Mouse (Mus musculus): ENCODE results near the gene Rrp1b. TPM values are rescaled to one million over a fixed set of nuclear protein-coding genes. Genes with fewer than 3 reads are reported as not detected.
A peak's percentile ranks its signal among the peaks of the same experiment; 100 is the strongest.
"Not testable (repeated sequence)": the region's sequence is repeated elsewhere in the genome, so short reads cannot be mapped to it uniquely, and the experiment has no call there.

Rrp1b gene
- total RNA-seq, 2 experiments from 2014 or later: 19.3 to 22.5 TPM

DNA sequence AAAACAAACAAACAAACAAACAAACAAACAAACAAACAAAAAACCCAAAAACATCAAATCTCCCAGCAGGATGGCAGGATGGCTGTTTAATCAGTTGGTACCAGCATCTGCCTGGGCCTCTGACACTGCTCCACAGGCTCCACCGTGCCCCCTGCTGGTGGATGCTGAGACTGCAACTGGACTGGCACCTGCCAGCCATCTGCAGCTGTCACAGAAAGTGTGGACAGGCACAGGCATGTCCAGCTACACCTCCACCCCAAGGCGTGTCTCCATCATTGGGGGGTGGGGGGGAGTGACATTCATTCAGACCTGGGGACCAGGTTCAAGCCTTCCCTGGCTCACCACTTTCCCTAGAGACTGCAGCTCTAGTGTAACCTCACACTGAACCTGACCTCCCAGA is 37.5 kb downstream of the Rrp1b start:
- peak; percentile 68 to 92 for DNase-seq (ENCODE audit: low spot score in 2 of 2)
- Histone ChIP-seq H3K4me3 (no peak overlapping the region), H3K27ac (no peak overlapping the region)
- peak; percentile 97 for TF ChIP-seq CTCF (conservative IDR thresholded peaks at IDR 0.05)

DNA sequence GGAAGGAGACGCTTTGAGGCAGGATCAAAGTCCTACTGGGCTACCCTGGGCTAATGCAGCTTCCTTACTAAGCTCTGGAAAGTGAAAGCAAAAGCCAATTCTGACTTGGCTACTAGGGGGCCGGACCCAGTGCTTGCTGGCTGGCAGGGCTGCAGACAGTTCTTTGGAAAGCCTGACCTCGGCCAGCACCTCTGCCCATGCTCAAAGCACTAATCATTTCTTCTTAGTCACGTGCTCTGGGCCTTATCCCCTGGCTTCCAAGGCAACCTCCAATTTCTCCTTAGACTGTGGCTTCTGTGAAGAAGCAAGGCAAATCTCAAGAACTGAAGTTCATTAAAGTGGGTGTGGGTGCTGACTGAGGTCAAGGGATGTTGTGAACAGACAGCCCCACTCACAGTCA is 38.8 kb downstream of the Rrp1b start:
- Histone ChIP-seq H3K27ac (no peak overlapping the region), H3K4me3 (no peak overlapping the region)
- no peak for DNase-seq (ENCODE audit: low spot score in 2 of 2)
- no peak for TF ChIP-seq CTCF (conservative IDR thresholded peaks at IDR 0.05)

DNA sequence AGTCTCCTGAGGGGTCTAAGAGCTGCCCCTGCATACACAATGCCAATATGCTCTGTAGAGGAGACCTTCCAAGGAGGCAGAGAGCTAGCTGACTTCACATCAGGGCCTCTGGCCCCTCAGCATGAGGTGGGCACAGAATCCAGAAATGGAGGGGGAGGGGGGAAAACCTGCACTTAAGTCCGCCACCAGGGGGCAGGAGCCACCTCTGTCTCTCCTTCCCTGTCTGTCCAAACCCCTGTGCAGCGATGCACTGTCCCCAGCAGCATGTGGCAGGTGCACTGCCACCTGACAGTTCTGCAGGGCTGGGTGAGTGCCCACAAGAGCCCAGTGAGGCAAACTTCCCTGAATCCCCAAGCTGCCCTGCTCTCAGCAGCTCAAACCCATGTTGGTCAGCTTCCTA is 39.3 kb downstream of the Rrp1b start:
- DNase-seq (ENCODE audit: low spot score in 2 of 2): peak in 1 of 2 experiments; percentile 50
- no peak overlapping the region for H3K27ac ChIP-seq
- peak; percentile 82 for TF ChIP-seq CTCF (conservative IDR thresholded peaks at IDR 0.05)
- H3K4me3 ChIP-seq: no peak overlapping the region

DNA sequence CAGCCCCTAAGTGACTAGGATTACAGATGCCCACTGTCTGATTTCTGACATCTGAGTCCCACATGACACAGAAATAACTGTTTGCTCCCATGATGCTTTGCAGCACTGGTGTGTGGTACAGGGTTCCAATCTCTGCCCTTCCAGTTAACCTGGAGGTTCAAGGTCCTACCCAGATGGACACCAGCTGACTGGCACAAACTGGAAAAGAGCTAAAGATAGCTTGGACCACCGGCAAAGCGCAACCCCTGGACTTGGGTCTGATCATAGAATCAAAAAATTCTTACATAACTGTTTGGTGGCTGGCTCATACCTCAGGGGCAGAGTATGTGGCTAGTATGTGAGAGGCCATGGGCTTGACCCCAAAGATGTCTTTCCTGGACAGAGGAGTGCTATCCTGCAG is 47.5 kb downstream of the Rrp1b start:
- DNase-seq (ENCODE audit: low spot score in 2 of 2): no peak

DNA sequence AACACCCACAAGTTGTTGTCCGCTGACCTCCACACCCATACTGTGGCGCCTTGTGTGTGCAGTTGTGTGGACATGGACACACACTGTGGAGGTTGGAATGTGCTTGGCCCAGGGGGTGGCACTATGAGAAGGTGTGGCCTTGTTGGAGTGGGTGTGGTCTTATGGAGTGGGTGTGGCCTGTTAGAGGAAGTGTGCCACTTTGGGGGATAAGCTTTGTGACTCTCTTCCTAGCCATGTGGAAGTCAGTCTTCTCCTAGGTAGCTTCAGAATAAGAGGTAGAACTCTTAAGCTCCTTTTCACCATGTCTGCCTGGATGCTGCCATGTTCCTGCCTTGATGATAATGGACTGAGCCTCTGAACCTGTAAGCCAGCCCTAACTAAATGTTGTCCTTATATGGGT is 51.2 kb downstream of the Rrp1b start:
- no peak for TF ChIP-seq CTCF (conservative IDR thresholded peaks at IDR 0.05)
- no peak for DNase-seq (ENCODE audit: low spot score in 2 of 2)
- H3K27ac ChIP-seq: no peak overlapping the region
- no peak overlapping the region for H3K4me3 ChIP-seq

More for the DNA sequence above, 47.5 kb downstream of the Rrp1b start:
- Histone ChIP-seq H3K27ac (no peak overlapping the region), H3K4me3 (no peak overlapping the region)
- TF ChIP-seq CTCF (conservative IDR thresholded peaks at IDR 0.05): no peak

DNA sequence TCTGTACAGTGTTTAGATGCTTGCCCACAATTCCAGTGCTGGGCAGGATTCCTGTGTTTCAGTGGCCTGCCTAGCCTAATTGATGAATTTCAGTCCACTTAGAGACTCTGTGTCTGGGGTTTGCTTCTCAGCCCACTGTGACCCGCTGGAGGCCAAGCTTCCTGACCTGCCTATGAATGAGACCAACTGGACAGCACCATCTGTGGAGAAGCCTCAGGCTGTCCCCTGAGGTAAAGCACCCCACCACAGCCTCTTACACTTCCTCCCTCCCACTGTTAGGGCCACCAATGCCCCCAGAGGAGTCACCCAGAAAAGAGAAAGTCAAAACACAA is 55.1 kb downstream of the Rrp1b start:
- DNase-seq (ENCODE audit: low spot score in 2 of 2): no peak

DNA sequence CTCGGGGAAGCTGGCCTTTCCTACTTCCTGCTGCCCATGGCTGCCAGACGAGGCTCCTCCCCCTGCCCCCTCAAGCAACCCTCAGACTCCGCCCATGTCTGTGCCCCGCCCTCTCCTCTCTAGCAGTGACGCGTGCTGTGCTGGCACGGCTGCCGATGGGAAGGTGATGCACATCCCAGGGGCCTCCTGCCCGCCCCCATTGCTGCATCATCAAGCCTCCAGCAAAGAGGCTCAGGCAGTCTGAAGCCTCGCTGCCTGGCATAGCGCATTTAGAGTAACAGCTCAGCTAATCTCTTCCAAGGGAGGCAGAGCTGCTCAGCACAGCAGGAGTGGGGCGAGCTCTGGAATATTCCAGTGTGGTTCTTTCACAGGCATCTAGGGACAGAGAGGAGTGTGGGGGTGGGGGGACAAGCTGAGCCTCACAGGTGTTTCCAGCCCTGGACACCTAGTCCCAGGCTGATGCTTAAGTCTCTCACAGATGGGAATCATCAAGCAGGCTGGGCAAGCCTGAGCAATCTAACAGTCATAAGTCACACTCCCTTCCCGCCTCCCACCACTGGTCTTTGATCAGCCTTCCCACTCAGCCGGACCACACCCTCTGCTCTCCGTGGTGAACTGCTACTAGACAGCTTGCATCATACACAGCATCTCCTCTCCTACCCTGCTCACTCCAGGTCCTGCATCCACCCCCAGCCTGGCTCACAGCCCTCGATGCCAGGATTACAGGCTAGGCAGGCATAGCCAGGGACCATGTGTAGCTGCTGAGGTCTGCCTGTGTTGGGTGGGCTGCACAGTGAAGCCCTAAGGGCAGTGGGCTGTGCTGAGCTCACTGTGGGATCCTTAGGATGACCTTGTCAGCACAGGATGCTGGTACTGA is 55.7 kb downstream of the Rrp1b start:
- H3K4me3 ChIP-seq: peak overlapping the region; percentile 33; the same call in 1 of the 2 replicates
- peak overlapping the region; percentile 63 for H3K27ac ChIP-seq
- peak; percentile 62 to 75 for DNase-seq (ENCODE audit: low spot score in 2 of 2)

More for the DNA sequence above, 55.1 kb downstream of the Rrp1b start:
- Histone ChIP-seq H3K4me3 (peak overlapping the region; percentile 33; the same call in 1 of the 2 replicates), H3K27ac (peak overlapping the region; percentile 63)
- no peak for TF ChIP-seq CTCF (conservative IDR thresholded peaks at IDR 0.05)

DNA sequence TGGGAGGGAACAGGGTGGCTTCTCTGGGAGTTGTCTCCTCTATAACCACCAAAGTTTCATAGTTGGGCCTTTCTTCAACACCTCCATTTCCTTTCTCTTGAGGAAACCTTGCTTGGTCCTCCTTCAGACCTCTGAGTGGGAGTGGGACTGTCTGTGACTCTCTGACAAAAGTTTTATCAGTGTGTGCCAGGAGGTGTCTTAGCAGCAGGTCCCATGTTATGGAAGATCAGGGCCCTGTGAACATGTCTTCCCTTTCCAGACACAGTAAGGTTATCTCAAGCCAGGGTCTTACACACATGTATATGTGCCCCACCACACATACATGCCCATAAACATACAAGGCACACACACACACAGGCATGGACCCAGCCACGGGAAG is 56.3 kb downstream of the Rrp1b start:
- DNase-seq (ENCODE audit: low spot score in 2 of 2): no peak
- no peak overlapping the region for H3K27ac ChIP-seq
- no peak for TF ChIP-seq CTCF (conservative IDR thresholded peaks at IDR 0.05)
- H3K4me3 ChIP-seq: no peak overlapping the region

DNA sequence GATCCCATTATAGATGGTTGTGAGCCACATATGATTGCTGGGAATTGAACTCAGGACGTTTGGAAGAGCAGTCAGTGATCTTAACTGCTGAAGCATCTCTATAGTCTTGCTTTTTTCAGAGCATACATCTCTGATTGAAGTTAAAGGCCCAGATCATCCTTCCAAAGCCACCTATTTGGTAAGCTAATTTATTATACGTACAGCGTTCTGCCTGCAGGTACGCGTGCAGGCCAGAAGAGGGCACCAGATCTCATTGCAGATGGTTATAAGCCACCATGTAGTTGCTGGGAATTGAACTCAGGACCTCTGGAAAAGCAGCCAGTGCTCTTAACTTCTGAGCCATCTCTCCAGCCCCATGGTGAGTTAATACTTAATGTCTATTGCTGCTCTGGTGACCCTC is 57.0 kb downstream of the Rrp1b start:
- no peak overlapping the region for H3K4me3 ChIP-seq
- no peak overlapping the region for H3K27ac ChIP-seq
- peak; percentile 58 for TF ChIP-seq CTCF (conservative IDR thresholded peaks at IDR 0.05)
- DNase-seq (ENCODE audit: low spot score in 2 of 2): no peak

DNA sequence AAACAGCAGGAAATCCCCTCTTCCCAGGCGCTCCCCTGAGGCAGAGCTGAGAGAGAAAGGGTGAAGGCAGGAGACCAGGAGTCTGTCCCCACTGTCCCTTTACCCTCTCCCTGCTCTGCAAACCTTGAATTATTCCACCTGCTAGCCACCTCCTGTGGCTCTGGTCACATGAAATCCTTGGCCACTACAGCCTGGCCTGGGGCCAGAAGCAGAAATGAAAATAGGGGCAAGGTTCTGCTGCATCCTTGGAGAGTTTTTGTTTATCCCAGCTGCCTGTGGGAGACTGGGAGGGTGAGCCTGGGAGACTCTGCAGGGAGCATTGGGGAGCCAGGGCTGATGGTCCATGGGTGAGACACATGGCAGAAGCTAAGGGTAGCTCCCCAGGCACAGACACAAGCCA is 61.8 kb downstream of the Rrp1b start:
- no peak for DNase-seq (ENCODE audit: low spot score in 2 of 2)
- no peak for TF ChIP-seq CTCF (conservative IDR thresholded peaks at IDR 0.05)
- H3K4me3 ChIP-seq: no peak overlapping the region
- no peak overlapping the region for H3K27ac ChIP-seq

DNA sequence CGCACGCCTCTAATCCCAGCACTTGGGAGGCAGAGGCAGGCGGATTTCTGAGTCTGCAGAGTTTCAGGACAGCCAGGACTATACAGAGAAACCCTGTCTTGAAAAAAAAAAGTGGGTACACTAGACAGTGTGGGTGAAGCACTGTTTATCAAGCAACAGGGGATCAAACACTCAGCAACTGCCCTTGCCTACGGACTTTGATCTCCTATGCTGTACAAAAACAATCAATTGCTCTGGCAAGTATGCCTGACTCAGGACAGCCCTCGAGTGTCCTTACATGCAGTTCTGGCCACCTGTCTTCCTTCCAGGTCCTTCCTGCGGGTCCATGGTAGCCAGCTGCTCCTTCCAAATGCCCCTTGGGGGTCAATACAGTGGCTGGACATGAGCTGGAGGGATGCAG is 63.0 kb downstream of the Rrp1b start:
- H3K27ac ChIP-seq; DNase-seq (ENCODE audit: low spot score in 2 of 2); H3K4me3 ChIP-seq: not testable (repeated sequence)

DNA sequence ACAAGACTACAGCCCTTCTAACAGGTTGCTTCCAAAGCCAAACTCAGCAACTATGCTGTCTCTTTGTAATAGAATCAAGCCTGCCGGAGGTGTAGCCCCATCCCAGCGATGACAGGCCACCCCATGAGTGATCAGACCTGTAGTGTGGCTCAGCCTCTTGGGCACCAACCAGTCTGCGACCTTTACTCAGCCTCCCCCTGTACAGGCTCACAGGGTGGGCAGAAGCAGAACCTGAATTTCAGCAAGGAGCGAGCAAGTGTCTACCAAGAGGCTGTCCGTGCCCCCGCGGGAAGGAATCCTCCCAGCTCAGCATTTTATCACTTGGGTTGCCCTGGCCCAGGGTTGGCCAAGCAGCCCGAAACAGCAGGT is 63.7 kb downstream of the Rrp1b start:
- TF ChIP-seq CTCF (conservative IDR thresholded peaks at IDR 0.05): no peak
- no peak for DNase-seq (ENCODE audit: low spot score in 2 of 2)
- Histone ChIP-seq H3K4me3 (peak overlapping the region; percentile 53; the same call in 1 of the 2 replicates), H3K27ac (no peak overlapping the region)

DNA sequence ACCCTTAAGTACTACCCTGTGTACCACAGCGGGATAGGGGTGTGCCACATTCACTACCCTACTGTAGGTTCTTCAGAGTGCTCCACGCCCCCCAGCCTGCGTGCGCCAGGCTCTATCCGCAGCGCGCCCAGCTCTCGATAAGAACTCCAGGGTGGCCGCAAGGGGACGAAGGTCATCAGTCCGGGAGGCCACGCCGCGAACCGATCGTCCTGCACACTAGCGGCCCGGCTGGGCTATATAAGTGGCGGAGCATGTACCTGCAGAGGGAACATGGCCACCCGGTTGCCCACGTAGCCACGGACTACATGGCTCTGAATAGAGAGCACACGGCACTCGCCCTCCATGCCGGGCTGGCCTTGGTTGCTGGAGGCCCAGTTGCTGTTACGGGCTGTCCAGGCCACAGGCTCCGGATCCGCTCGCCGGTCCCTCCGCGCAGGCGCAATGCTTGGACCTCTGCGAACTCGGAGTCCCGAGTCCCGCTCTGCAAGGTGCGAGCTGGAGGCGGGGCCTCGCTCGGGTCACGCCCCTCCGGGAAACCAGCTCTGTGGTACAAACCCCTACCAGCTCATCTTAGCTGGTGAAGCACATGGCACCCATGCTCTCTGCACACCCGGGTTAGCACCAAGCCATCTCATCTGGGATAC is 64.2 kb downstream of the Rrp1b start:
- no peak for TF ChIP-seq CTCF (conservative IDR thresholded peaks at IDR 0.05)
- H3K4me3 ChIP-seq: peak overlapping the region; percentile 53
- DNase-seq (ENCODE audit: low spot score in 2 of 2): no peak

DNA sequence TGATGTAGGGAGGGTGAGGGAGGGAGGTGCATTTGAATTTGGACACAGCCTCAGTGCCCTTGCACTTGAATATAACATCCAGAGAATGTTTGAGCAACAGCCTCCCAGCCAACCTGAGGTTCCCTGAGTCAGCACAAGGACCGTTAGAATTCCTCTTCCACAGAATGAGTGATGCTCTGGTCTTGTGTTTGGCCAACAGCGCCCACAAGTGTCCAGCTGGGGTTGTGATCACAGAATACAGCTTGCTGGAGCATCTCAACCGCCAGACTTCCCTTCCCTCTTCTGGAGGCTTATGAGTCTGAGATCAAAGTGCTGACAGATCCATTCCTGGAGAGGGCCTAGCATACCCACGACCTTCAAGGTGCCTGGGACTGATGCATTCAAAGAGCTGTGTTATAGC is 67.2 kb downstream of the Rrp1b start:
- DNase-seq (ENCODE audit: low spot score in 2 of 2): no peak
- no peak overlapping the region for H3K27ac ChIP-seq
- peak; percentile 61 for TF ChIP-seq CTCF (conservative IDR thresholded peaks at IDR 0.05)
- H3K4me3 ChIP-seq: no peak overlapping the region

More for the DNA sequence above, 64.2 kb downstream of the Rrp1b start:
- H3K27ac ChIP-seq: no peak overlapping the region
